Mouse (Mus musculus) spleen, postnatal 14 days (tissue): Measurements from ENCODE around the gene Arhgef15.
A peak's percentile ranks its signal among the peaks of the same experiment; 100 is the strongest.
"Not testable (repeated sequence)": the region's sequence is repeated elsewhere in the genome, so short reads cannot be mapped to it uniquely, and the experiment has no call there.

Experiments
- DNase-seq, 2 experiments: peaks; one replicate each; pipeline ENCODE4 v3.0.0; 2021 to 2022; ENCODE audit warnings: low spot score in 2 of 2

Gene Arhgef15

GRCm38 (mm10) chr11:68957308-68957707, at the start of gene Arhgef15:
TSS of gene Arhgef15 (minus strand) at chr11:68957480.
- no peak for DNase-seq

DNA sequence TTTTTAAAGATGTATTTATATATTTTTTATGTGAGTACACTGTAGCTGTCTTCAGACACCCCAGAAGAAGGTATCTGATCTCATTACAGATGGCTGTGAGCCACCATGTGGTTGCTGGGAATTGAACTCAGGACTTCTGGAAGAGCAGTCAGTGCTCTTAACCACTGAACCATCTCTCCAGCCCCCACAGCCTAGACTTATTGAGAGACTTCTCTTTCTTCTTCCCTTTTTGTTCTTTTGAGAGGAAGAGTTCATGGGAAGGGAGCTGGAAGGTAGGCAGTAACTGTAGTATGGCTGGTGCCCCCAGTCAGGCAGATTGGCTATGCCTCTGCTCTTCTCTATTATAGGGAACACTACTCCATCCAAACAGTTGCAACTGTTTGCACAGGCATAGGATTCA, 49.3 kb upstream of the Arhgef15 start:
- not testable (repeated sequence) for DNase-seq

- DNase-seq: no peak
Measured at GRCm38 (mm10) chr11:69005193-69005592, 47.9 kb upstream of the Arhgef15 start.

DNA sequence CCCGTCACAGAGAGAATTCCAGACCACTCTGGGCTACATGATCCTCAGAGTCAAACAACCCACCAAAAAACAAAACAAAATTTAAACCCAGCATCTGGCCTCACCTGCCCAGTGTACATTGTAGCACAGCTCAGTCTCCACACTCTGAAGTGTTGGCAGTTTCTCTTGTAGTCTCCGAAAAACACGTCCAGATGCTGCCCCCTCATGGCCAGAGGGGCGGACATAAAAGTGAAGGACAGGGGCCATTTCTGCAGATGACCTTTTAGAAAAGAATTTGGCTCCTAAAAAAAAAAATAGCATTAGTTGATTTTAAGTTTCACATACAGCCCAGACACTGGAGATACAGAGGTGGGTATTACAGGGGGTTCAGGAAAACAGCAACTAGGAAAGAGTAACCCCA, 46.3 kb upstream of the Arhgef15 start:
- no peak for DNase-seq

- DNase-seq: not testable (repeated sequence)
Measured at GRCm38 (mm10) chr11:69002782-69003181, 45.5 kb upstream of the Arhgef15 start.

- no peak for DNase-seq
Measured at GRCm38 (mm10) chr11:68997080-68997479, 39.8 kb upstream of the Arhgef15 start.

DNA sequence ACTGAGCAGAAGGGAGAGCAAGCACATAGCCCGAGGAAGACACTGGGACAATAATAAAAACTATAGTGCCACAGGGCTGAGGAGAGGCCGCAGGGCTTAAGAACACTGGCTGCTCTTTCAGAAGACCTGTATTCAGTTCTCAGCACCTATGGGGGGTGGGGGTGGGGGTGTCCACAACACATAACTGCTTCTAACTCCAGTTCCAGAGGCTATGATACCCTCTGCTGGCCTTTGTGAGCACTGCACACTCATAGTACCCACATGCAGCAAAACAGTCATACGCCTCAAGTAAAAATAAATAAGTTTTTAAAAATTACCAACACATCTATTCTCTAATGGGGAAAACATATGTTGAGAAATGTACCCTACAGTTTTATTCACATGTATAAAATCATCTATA, 37.1 kb upstream of the Arhgef15 start:
- no peak for DNase-seq

DNA sequence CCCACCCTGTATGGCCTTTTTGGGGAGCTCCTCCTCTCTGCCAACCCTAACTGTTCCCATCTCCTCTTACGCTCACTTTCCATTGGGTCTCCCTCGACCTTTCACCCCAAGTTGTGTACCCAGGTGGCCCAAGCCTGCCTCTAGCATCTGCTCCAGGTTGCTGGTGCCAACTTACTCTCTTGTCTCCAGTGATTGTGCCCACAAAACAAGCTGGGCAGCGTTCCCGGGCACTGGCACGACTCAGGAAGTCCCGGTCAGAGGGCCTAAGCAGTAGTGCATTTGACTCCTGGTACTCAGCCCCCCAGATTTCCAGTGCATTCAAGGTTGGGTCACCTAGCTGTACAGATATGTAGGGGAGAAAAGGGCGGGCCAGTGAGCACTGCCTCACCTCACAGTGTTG, 35.8 kb upstream of the Arhgef15 start:
- DNase-seq: no peak

DNA sequence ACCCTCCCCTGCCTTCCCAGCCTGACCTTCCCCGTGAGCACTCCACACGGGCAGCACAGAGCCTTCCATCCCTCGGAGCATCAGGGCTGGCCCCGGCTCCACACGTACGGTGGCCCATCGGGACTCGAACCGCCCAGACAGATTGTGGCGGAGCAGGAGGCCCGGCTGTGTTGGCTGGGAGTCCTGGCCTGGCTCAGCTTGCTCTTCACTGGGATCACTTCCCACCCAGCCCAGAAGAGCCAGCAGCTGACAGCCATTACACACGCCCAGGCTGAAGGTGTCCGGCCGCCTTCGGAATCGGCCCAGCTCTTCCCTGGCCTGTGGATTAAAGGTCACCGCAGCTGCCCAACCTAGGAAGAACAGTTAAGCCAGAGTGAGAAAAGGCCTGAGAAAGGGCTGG, 31.1 kb upstream of the Arhgef15 start:
- DNase-seq: no peak

DNA sequence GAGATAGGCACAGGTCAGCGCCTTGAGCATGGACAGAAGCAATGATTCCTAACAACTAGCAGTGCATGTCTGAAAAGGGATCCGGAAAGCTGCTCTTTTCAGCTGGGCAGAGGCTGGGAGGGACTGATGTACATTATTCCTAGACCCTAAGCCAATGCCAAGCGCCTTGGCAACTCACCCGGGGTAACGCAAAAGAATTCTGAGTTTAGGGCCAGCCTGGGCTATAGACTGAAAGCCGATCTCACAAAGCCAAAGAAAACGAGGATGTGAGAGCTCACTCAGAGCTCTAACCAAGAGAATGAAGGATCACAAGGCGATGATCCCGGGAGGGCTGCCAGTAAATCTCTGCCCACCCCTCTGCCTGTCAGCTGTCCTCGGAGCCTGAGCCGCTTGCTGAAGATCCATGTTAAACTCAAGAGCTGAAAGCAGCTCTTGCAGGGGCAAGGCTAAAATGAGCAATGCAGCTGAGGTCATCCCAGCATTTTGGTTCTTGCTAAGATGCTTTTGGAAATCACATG, 30.1 kb upstream of the Arhgef15 start:
- DNase-seq: no peak

DNA sequence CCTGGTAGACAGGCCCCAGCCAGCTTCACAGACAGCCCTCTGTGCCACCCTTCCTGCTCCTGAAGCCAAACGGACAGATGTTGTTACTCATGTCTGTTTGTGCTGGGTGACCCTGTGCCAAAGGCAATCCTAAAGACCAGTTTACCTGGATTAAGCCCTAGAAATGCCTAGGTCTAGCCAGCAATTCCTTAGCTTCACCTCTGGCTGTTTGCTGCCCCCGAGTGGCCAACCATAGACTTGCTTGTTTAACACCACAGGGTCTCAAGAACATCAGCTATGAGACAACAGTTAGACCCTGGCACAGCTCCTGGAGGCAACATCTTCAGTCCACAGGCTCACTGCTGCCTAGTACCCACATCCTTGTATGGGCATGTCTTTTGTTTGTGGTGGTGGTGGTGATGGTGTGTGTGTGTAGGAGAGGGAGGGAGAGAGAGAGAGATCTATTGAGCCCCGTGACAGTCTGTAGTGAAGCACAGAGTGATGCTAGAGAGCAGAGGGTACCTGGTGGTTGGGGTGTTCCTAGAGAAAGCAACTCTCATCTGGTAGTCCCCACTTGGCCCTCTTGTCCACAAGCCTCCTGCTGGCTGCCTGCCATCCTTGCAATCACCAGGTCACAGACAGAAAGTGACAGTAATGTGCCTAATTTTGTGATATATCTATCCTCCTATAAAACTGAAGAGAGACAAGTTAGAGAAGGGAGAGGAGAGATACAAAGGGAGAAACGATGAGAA, 25.5 kb upstream of the Arhgef15 start:
- DNase-seq: peak; percentile 53 to 65

DNA sequence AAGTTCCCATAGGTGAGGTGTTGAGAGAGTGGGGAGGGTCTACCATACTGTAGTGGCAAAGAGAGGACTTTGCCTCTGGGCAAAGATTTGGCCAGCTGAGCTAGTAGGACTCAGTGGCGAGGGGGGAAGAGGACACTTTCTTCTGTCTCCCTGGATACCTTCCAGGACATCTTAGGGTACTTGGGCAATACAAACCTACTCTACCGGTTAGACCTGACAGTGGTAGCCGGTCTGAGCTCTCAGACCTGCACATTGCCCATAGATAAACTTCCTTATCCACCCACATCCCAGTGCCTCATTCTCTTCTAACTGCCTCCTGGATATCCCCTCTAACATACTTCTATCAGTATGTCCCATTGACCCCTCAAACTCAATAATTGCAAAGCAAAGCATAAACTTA, 23.6 kb upstream of the Arhgef15 start:
- DNase-seq: no peak

DNA sequence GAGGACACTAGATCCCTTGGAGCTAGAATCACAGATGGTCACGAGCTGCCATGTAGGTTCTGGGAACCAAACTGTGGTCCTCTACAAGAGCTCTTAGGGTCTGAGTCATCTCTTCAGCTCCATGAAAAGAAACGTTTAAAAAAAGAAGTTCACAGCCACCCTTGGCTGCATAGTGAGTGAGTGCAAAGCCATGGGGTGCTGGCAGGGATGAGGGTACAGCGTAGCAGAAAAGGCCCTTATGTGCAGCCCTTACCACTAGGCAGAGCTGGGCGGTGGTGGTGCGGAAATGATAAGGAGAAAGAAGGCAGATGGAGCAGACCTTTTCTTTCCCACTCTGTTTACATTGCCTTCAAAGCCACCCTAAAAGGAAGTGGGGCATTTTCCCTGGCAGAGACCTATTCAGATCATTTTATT, 22.0 kb upstream of the Arhgef15 start:
- no peak for DNase-seq

GRCm38 (mm10) chr11:68975601-68976000, 18.3 kb upstream of the Arhgef15 start:
- DNase-seq: no peak

GRCm38 (mm10) chr11:68975085-68975484, 17.8 kb upstream of the Arhgef15 start, which contains the start of gene Rangrf:
TSS of gene Rangrf (minus strand) at chr11:68975185.
- no peak for DNase-seq

GRCm38 (mm10) chr11:68974059-68974450, 16.8 kb upstream of the Arhgef15 start:
- no peak for DNase-seq

DNA sequence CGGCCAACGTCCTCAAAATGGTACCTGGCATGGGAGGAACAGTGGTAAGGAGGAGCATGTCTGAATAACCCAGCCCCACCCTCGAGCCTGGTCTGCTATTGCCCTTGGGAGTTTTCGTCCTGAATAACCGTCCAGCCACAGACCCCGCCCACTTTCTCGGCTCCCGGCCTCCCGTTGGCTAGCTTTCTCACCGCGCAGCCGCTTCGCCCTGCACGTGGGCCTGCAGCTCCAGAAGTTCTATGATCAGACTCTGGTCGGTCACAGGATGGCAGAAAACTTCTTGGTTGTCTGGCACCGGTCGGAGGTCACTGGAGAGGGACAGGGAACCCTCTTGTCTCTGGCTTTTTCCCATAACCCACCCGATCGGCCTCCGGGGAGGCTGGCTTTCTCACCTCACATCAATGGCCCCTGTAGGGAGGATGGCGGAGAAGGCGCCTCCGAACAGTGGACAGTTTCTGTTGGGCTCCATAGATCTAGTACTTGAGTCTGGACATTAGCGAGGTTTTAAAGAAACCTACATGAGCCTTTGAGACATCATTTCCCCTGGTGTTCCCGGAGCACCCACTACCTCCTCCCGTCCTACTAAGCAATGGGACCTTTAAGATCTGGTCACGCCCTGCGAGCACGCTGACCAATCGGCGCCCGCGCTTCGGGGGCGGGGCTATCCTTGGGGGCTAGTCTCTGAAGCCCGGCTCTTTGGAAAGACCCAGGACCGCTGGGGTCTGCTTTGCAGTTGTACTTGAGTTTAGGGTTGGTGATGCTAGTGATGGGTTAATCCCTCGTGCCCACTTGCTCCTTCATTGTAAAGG, 16.2 kb upstream of the Arhgef15 start:
- peak; percentile 57 to 68 for DNase-seq

- no peak for DNase-seq
Measured at GRCm38 (mm10) chr11:68970232-68970631, 13.0 kb upstream of the Arhgef15 start.

GRCm38 (mm10) chr11:68968752-68969151, 11.5 kb upstream of the Arhgef15 start:
- no peak for DNase-seq

- peak; percentile 80 to 87 for DNase-seq
Measured at GRCm38 (mm10) chr11:68967337-68968282, 10.3 kb upstream of the Arhgef15 start, which contains the start of gene Slc25a35. TSS of gene Slc25a35 (plus strand) at chr11:68968131.

- no peak for DNase-seq
Measured at GRCm38 (mm10) chr11:68966554-68966953, 9.3 kb upstream of the Arhgef15 start.
